Mouse (Mus musculus): ENCODE data around the gene Nktr. TPM values are rescaled to one million over a fixed set of nuclear protein-coding genes. Genes with fewer than 3 reads are reported as not detected.
A peak's percentile ranks its signal among the peaks of the same experiment; 100 is the strongest.

Gene Nktr
- total RNA-seq (2012; rRNA removed): 32.0 and 32.4 TPM in 2 replicates
- 10 to 100 TPM; 34.3 to 70.7 TPM for polyA plus RNA-seq (2012; ENCODE audit: insufficient read depth in 1 of 2, insufficient read length in 2 of 2, low read depth in 1 of 2, low replicate concordance in 2 of 2, missing spikeins in 1 of 2)

- peak within 1 kb of the TSS; percentile 86 for H3K9ac ChIP-seq (ENCODE audit: control insufficient read depth, low read depth, low read length, poor library complexity, severe bottlenecking)
- H3K4me3 ChIP-seq (ENCODE audit: control insufficient read depth in 1 of 2, insufficient read depth in 1 of 2, low read depth in 2 of 2, low read length in 2 of 2): peak within 1 kb of the TSS; percentile 75 to 83
- peaks cover 4 to 9% of the 10 kb centered on the region in 2 experiments; a peak in 3 of 4 replicates for H3K4me1 ChIP-seq (ENCODE audit: control insufficient read depth in 1 of 2, insufficient read depth in 2 of 2, low read length in 2 of 2)
- H3K36me3 ChIP-seq (ENCODE audit: control insufficient read depth in 1 of 2, insufficient read depth in 2 of 2, low read length in 2 of 2): peaks cover 5 to 24% of the 10 kb centered on the region in 2 experiments
- DNase-seq (ENCODE audit: low read depth, low spot score): peak; percentile 99
- H3K79me2 ChIP-seq (ENCODE audit: control insufficient read depth, insufficient read depth, low read length, poor library complexity): peaks cover 38% of the 10 kb centered on the region
- H3K27me3 ChIP-seq (ENCODE audit: control insufficient read depth in 1 of 2, insufficient read depth in 2 of 2, low read length in 2 of 2): no peaks in the 10 kb centered on the region
- peak within 1 kb of the TSS; percentile 80 for H3K27ac ChIP-seq (ENCODE audit: control insufficient read depth, low read depth, low read length)
- no peaks in the 10 kb centered on the region for H3K9me3 ChIP-seq (replicated peaks; ENCODE audit: insufficient read depth, low read length)
- TF ChIP-seq UBTF (IDR thresholded peaks at IDR 0.05; ENCODE audit: borderline replicate concordance, insufficient read depth, low read depth, low read length): no peak
- no peak for TF ChIP-seq MEF2A (IDR thresholded peaks at IDR 0.05; ENCODE audit: extremely low read depth, insufficient replicate concordance, low read depth, low read length, poor library complexity, severe bottlenecking)
- peak; percentile 56 for TF ChIP-seq SIN3A (IDR thresholded peaks at IDR 0.05; ENCODE audit: low read length)
- TF ChIP-seq ZC3H11A (IDR thresholded peaks at IDR 0.05; ENCODE audit: low read depth, low read length): no peak
- 0 out of 2 replicates have a peak, but pooled peaks have one; percentile 38 for TF ChIP-seq ELF1 (IDR thresholded peaks at IDR 0.05; ENCODE audit: low read depth, low read length)
- TF ChIP-seq MXI1 (IDR thresholded peaks at IDR 0.05; ENCODE audit: low read depth, low read length): peak; percentile 68
- TF ChIP-seq NRF1 (IDR thresholded peaks at IDR 0.05; ENCODE audit: insufficient read depth, low read depth, low read length, poor library complexity, severe bottlenecking): peak; percentile 66
- TF ChIP-seq ZMIZ1 (IDR thresholded peaks at IDR 0.05; ENCODE audit: low read depth, low read length): peak; percentile 77
- TF ChIP-seq JUND (IDR thresholded peaks at IDR 0.05; ENCODE audit: low read depth, low read length): no peak
- peak; percentile 64 to 94; a peak in 2 of 4 replicates for TF ChIP-seq POLR2A (IDR thresholded peaks at IDR 0.05; ENCODE audit: control insufficient read depth in 1 of 2, insufficient read depth in 1 of 2, low read depth in 1 of 2, low read length in 2 of 2, poor library complexity in 1 of 2)
- no peak for TF ChIP-seq GABPA (IDR thresholded peaks at IDR 0.05; ENCODE audit: low read depth, low read length)
- TF ChIP-seq EP300 (IDR thresholded peaks at IDR 0.05; ENCODE audit: low read depth in 1 of 2, low read length in 2 of 2): no peak; a peak in 1 of 4 replicates
- peak; percentile 95 for TF ChIP-seq CHD2 (IDR thresholded peaks at IDR 0.05; ENCODE audit: low read length)
- TF ChIP-seq CHD1 (IDR thresholded peaks at IDR 0.05; ENCODE audit: low read depth, low read length): no peak
- no peak for TF ChIP-seq MAFK (IDR thresholded peaks at IDR 0.05; ENCODE audit: borderline replicate concordance, low read depth, low read length)
- no peak for TF ChIP-seq ZNF384 (IDR thresholded peaks at IDR 0.05; ENCODE audit: low read depth, low read length)
- peak; percentile 80 for TF ChIP-seq HCFC1 (IDR thresholded peaks at IDR 0.05; ENCODE audit: low read depth, low read length)
- TF ChIP-seq NELFE (IDR thresholded peaks at IDR 0.05; ENCODE audit: low read depth, low read length): peak; percentile 84
- no peak for TF ChIP-seq BHLHE40 (IDR thresholded peaks at IDR 0.05; ENCODE audit: borderline replicate concordance, low read depth, low read length)
- no peak for TF ChIP-seq RAD21 (IDR thresholded peaks at IDR 0.05; ENCODE audit: low read depth, low read length)
- no peak for TF ChIP-seq MYB (IDR thresholded peaks at IDR 0.05; ENCODE audit: low read depth, low read length)
- peak; percentile 93 for TF ChIP-seq MAX (IDR thresholded peaks at IDR 0.05; ENCODE audit: low read length)
- no peak for TF ChIP-seq SMC3 (IDR thresholded peaks at IDR 0.05; ENCODE audit: low read depth, low read length)
- TF ChIP-seq ETS1 (IDR thresholded peaks at IDR 0.05; ENCODE audit: low read depth, low read length): peak; percentile 23; the same call in 1 of the 2 replicates
- no peak; the same call in 1 of the 2 replicates for TF ChIP-seq USF1 (IDR thresholded peaks at IDR 0.05; ENCODE audit: low read depth, low read length)
- TF ChIP-seq TAL1 (IDR thresholded peaks at IDR 0.05; ENCODE audit: low read length): no peak
- TF ChIP-seq POLR2AphosphoS5 (IDR thresholded peaks at IDR 0.05; ENCODE audit: borderline replicate concordance, low read depth, low read length): no peak
- TF ChIP-seq E2F4 (IDR thresholded peaks at IDR 0.05; ENCODE audit: borderline replicate concordance, low read depth, low read length): no peak
- TF ChIP-seq MYC (IDR thresholded peaks at IDR 0.05; ENCODE audit: low read depth, low read length): peak; percentile 79; the same call in 1 of the 2 replicates
- TF ChIP-seq TBP (IDR thresholded peaks at IDR 0.05; ENCODE audit: low read depth, low read length): peak; percentile 84
- no peak for TF ChIP-seq GATA1 (IDR thresholded peaks at IDR 0.05; ENCODE audit: low read depth, low read length)
- TF ChIP-seq ZKSCAN1 (IDR thresholded peaks at IDR 0.05; ENCODE audit: low read depth, low read length): no peak
- no peak; the same call in 1 of the 2 replicates for TF ChIP-seq KAT2A (conservative IDR thresholded peaks at IDR 0.05; ENCODE audit: low read depth, low read length)
- TF ChIP-seq CTCF (IDR thresholded peaks at IDR 0.05 in 2 of 3, conservative IDR thresholded peaks at IDR 0.05 in 1 of 3; ENCODE audit: control insufficient read depth in 1 of 3, insufficient read depth in 1 of 3, low read depth in 2 of 3, low read length in 3 of 3, poor library complexity in 1 of 3, severe bottlenecking in 1 of 3): 0 out of 6 replicates have a peak, but pooled peaks of 1 of the 3 experiments have one; percentile 4
- TF ChIP-seq TCF12 (IDR thresholded peaks at IDR 0.05; ENCODE audit: low read depth, low read length): peak; percentile 47
- no peak; the same call in 1 of the 2 replicates for TF ChIP-seq MAZ (IDR thresholded peaks at IDR 0.05; ENCODE audit: low read depth, low read length)
- TF ChIP-seq POLR2AphosphoS2 (IDR thresholded peaks at IDR 0.05; ENCODE audit: low read length): peak; percentile 81; the same call in 1 of the 2 replicates
Observed at GRCm38 (mm10) chr9:121718792-121719318, at the start of gene Nktr. Nktr (plus strand) TSS chr9:121719169.

All from MEL (cell line).